In the genomic region with DNA sequence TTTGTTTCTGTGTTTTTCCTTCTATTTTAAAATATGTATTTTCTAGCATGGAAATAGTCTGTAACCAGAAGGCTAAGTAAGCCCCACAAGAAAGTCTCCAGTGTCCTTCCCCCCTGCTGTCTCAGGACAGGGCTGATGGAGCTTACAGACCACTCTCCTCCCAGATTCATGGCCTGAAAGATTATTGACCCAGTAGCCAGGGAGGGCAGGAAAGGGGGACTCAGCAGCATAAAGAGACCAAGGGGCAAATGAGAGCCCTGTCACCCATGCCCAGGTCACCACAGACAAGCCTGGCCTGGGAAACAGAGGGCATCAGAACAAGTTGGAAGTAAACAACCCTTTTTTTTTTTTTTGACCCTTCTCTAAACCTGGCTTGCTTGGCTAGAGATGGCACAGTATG, we compare ENCODE assay signal across 9 mouse cellular contexts. TPM values are rescaled to one million over a fixed set of nuclear protein-coding genes. Genes with fewer than 3 reads are reported as not detected.
A peak's percentile ranks its signal among the peaks of the same experiment; 100 is the strongest.
DNase-seq lines count a peak whose midpoint lies in the region; ATAC-seq and TF ChIP-seq lines count a peak whose summit lies in the region.
"Had no signal": no experiment of that assay in that cellular context is flagged by ENCODE, and none has a peak within 500 bp of the region (broad histone marks: within the 10 kb centered on the region; RNA-seq: fewer than 3 reads in every experiment).

No protein-coding gene starts in this region.

- TF ChIP-seq CTCF in liver, adult 2 months (IDR thresholded peaks at IDR 0.05; ENCODE audit: low read depth, low read length): no peak

- no peak overlapping the region for H3K4me3 ChIP-seq in liver, adult 2 months (ENCODE audit: insufficient read depth, low read depth, low read length)
- no peak overlapping the region for H3K4me3 ChIP-seq in forebrain, embryonic 11.5 days (ENCODE audit: low read depth, low read length)
- H3K4me3 ChIP-seq in hindbrain, embryonic 14.5 days (replicated peaks; ENCODE audit: low read length): no peak overlapping the region
- H3K4me3 ChIP-seq in myocyte: no peak overlapping the region

- no peak for ATAC-seq in forebrain, embryonic 11.5 days (replicated peaks; ENCODE audit: low FRiP score)
- no peak for ATAC-seq in hindbrain, embryonic 14.5 days (ENCODE audit: low FRiP score)

- TF ChIP-seq POLR2A in liver, adult 2 months (IDR thresholded peaks at IDR 0.05; ENCODE audit: extremely low read depth, insufficient read depth, low read length): no peak
- TF ChIP-seq POLR2A in myocyte (IDR thresholded peaks at IDR 0.05; ENCODE audit: insufficient read length, low read depth): no peak

- no peaks in the 10 kb centered on the region for H3K79me2 ChIP-seq in liver, adult 2 months (ENCODE audit: control insufficient read depth, insufficient read depth, low read length)
- no peaks in the 10 kb centered on the region for H3K79me2 ChIP-seq in myocyte (ENCODE audit: control insufficient read depth, insufficient read depth)

- H3ac ChIP-seq in myocyte (ENCODE audit: control insufficient read depth, insufficient read length): no peak overlapping the region

- no peaks in the 10 kb centered on the region for H3K27me3 ChIP-seq in liver, adult 2 months (ENCODE audit: control insufficient read depth, insufficient read depth, low read length)
- H3K27me3 ChIP-seq in forebrain, embryonic 11.5 days (ENCODE audit: control insufficient read depth, insufficient read depth, low read length): no peaks in the 10 kb centered on the region
- H3K27me3 ChIP-seq in hindbrain, embryonic 14.5 days (ENCODE audit: control insufficient read depth, insufficient read depth, low read length): no peaks in the 10 kb centered on the region
- no peaks in the 10 kb centered on the region for H3K27me3 ChIP-seq in myocyte (ENCODE audit: control insufficient read depth, insufficient read depth, insufficient read length)

- DNase-seq in liver, adult 2 months (ENCODE audit: extremely low read depth, low read depth, low spot score): peak; percentile 30
- DNase-seq in liver: no peak
- DNase-seq in forebrain, embryonic 11.5 days (ENCODE audit: low spot score): no peak
- DNase-seq in hindbrain, embryonic 14.5 days (ENCODE audit: low spot score): no peak
- no peak for DNase-seq in ovary, postnatal 36 days (ENCODE audit: low spot score)
- DNase-seq in lung, postnatal 36 days: no peak
- no peak for DNase-seq in frontal cortex, postnatal 36 days (ENCODE audit: low spot score in 2 of 2)
- DNase-seq: right cerebral cortex, postnatal 14 days had no signal

- no peak overlapping the region for H3K27ac ChIP-seq in liver, adult 2 months (replicated peaks; ENCODE audit: insufficient read depth, low read depth, low read length)
- peak overlapping the region; percentile 70 for H3K27ac ChIP-seq in forebrain, embryonic 11.5 days (ENCODE audit: low read depth, low read length)
- peak overlapping the region; percentile 48 for H3K27ac ChIP-seq in hindbrain, embryonic 14.5 days

- peaks cover 7% of the 10 kb centered on the region for H3K36me3 ChIP-seq in liver, adult 2 months (ENCODE audit: control insufficient read depth, insufficient read depth, low read length)
- H3K36me3 ChIP-seq in forebrain, embryonic 11.5 days (ENCODE audit: control insufficient read depth, insufficient read depth, low read length): no peaks in the 10 kb centered on the region
- H3K36me3 ChIP-seq in hindbrain, embryonic 14.5 days (replicated peaks; ENCODE audit: control insufficient read depth, insufficient read depth): no peaks in the 10 kb centered on the region
- peaks cover 31% of the 10 kb centered on the region for H3K36me3 ChIP-seq in myocyte (ENCODE audit: control insufficient read depth, insufficient read depth)

- no peak overlapping the region for H3K4me2 ChIP-seq in forebrain, embryonic 11.5 days (ENCODE audit: low read depth, low read length, severe bottlenecking)
- no peak overlapping the region for H3K4me2 ChIP-seq in hindbrain, embryonic 14.5 days (replicated peaks)
- peak overlapping the region; percentile 58 for H3K4me2 ChIP-seq in myocyte (ENCODE audit: low read depth)

- H3K4me1 ChIP-seq in liver, adult 2 months (ENCODE audit: control insufficient read depth, insufficient read depth, low read length): peaks cover 10% of the 10 kb centered on the region
- peaks cover 15% of the 10 kb centered on the region for H3K4me1 ChIP-seq in forebrain, embryonic 11.5 days (replicated peaks; ENCODE audit: control insufficient read depth, insufficient read depth, low read length)
- peaks cover 22% of the 10 kb centered on the region for H3K4me1 ChIP-seq in hindbrain, embryonic 14.5 days (replicated peaks; ENCODE audit: control insufficient read depth, insufficient read depth, low read length)

- H3K9ac ChIP-seq in liver, adult 2 months (ENCODE audit: low read depth, low read length): no peak overlapping the region
- no peak overlapping the region for H3K9ac ChIP-seq in forebrain, embryonic 11.5 days (ENCODE audit: low read length)
- no peak overlapping the region for H3K9ac ChIP-seq in hindbrain, embryonic 14.5 days

- H3K9me3 ChIP-seq in forebrain, embryonic 11.5 days (ENCODE audit: control insufficient read depth, low read length): no peaks in the 10 kb centered on the region
- H3K9me3 ChIP-seq in hindbrain, embryonic 14.5 days (ENCODE audit: control insufficient read depth, low read length): no peaks in the 10 kb centered on the region

TF ChIP-seq in myocyte, 11 proteins besides CTCF, POLR2A, EP300 and RAD21:
- TF ChIP-seq E2F4 (IDR thresholded peaks at IDR 0.05; ENCODE audit: insufficient read depth): no peak
- TF ChIP-seq TCF12 (IDR thresholded peaks at IDR 0.05; ENCODE audit: insufficient read depth, poor library complexity, severe bottlenecking): no peak
- no peak for TF ChIP-seq REST (IDR thresholded peaks at IDR 0.05; ENCODE audit: insufficient read depth, insufficient read length)
- TF ChIP-seq POLR2AphosphoS2 (IDR thresholded peaks at IDR 0.05; ENCODE audit: insufficient read length, low read depth): peak; percentile 43

RNA-seq across cellular contexts. Expression of a gene that starts 18.9 kb away (rescaled TPM):
- total RNA-seq in liver, adult 2 months (2014; rRNA removed): 3.0 and 3.3 TPM in 2 replicates
- 4.6 and 6.6 TPM in 2 replicates for polyA plus RNA-seq in liver, adult 2 months (2012; rRNA removed)
- 6.0 and 8.1 TPM in 2 replicates for polyA plus RNA-seq in forebrain, embryonic 11.5 days (2014; fragmentation: Nextera tagmentation; extraction: Ambion mirVana)
- polyA plus RNA-seq in hindbrain, embryonic 14.5 days (2014; fragmentation: Nextera tagmentation; extraction: Ambion mirVana): 7.8 and 7.9 TPM in 2 replicates
- polyA plus RNA-seq in myocyte (2012; fragmentation: generic; extraction: Trizol): 68.1 TPM

RNA-seq across cellular contexts. Expression of a gene that starts 45.0 kb away (rescaled TPM):
- 50.2 and 52.9 TPM in 2 replicates for total RNA-seq in liver, adult 2 months (2014; rRNA removed)
- polyA plus RNA-seq in liver, adult 2 months (2012; rRNA removed): 40.4 and 42.3 TPM in 2 replicates
- 122 and 127 TPM in 2 replicates for polyA plus RNA-seq in forebrain, embryonic 11.5 days (2014; fragmentation: Nextera tagmentation; extraction: Ambion mirVana)
- polyA plus RNA-seq in hindbrain, embryonic 14.5 days (2014; fragmentation: Nextera tagmentation; extraction: Ambion mirVana): 131 and 141 TPM in 2 replicates
- 51.0 TPM for polyA plus RNA-seq in myocyte (2012; fragmentation: generic; extraction: Trizol)
